Mouse (Mus musculus) lung, postnatal 0 days (tissue): ENCODE measurements around the gene Vwce. TPM values are rescaled to one million over a fixed set of nuclear protein-coding genes. Genes with fewer than 3 reads are reported as not detected.

Experiments used
- ATAC-seq: fragments of 200-750 bp; cut with Nextera tagmentation; 2 replicates; pipeline ENCODE4 v1.8.0; 2017; ENCODE audit warnings: moderate library complexity
- DNase-seq: peaks from one replicate; pipeline ENCODE4 v3.0.0-alpha.2; 2016; ENCODE audit warnings: low spot score
- H3K27ac ChIP-seq: fragments of 300-500 bp; sonication (generic); 2 replicates; pipeline ENCODE4 v1.5.1; 2014; ENCODE audit warnings: antibody characterized with exemption, mild to moderate bottlenecking, low read length, mixed read lengths
- H3K27me3 ChIP-seq: fragments of 300-500 bp; sonication (generic); replicated peaks from 2 replicates; pipeline ENCODE4 v1.6.1; 2014; ENCODE audit warnings: low read length, mixed read lengths; ENCODE audit not compliant: insufficient read depth
- H3K36me3 ChIP-seq: fragments of 300-500 bp; sonication (generic); 2 replicates; pipeline ENCODE4 v1.6.1; 2014; ENCODE audit warnings: low read length, mixed read lengths; ENCODE audit not compliant: insufficient read depth
- H3K4me1 ChIP-seq: fragments of 300-500 bp; sonication (generic); 2 replicates; pipeline ENCODE4 v1.6.1; 2014; ENCODE audit warnings: antibody characterized with exemption, low read depth, low read length, mixed read lengths; ENCODE audit not compliant: insufficient read depth
- H3K4me2 ChIP-seq: fragments of 300-500 bp; sonication (generic); replicated peaks from 2 replicates; pipeline ENCODE4 v1.6.1; 2014; ENCODE audit warnings: low read depth, mild to moderate bottlenecking, low read length, moderate library complexity, mixed read lengths
- H3K4me3 ChIP-seq: fragments of 300-500 bp; sonication (generic); 2 replicates; pipeline ENCODE4 v1.5.1; 2014; ENCODE audit warnings: low read depth, low read length
- H3K9ac ChIP-seq: fragments of 300-500 bp; sonication (generic); replicated peaks from 2 replicates; pipeline ENCODE4 v1.6.1; 2014; ENCODE audit warnings: low read depth, mild to moderate bottlenecking
- H3K9me3 ChIP-seq: fragments of 300-500 bp; sonication (generic); 2 replicates; pipeline ENCODE4 v1.6.1; 2016; ENCODE audit warnings: low read length, mixed read lengths
- CTCF ChIP-seq: IDR thresholded peaks from 2 replicates; pipeline ENCODE4 v1.5.1; 2016; ENCODE audit warnings: antibody characterized with exemption, mild to moderate bottlenecking
- EP300 ChIP-seq: IDR thresholded peaks from 2 replicates; pipeline ENCODE4 v1.6.1; 2016; ENCODE audit warnings: antibody characterized with exemption, mild to moderate bottlenecking, control low read depth
- WGBS: fragments of 180-500 bp; shearing (Covaris S2); extraction: QIAGEN DNeasy Blood & Tissue Kit; methylation state at CpG from one replicate; pipeline ENCODE4 v1.1.7; 2014; 5-methylcytosine and 5-hydroxymethylcytosine counted together
- polyA plus RNA-seq: library from polyadenylated mRNA; unstranded; fragments of >200 nt; fragmentation: Nextera tagmentation; extraction: Ambion mirVana; gene quantifications from 2 replicates; pipeline ENCODE4 v1.2.1, GENCODE M21; 2015

Vwce gene
- polyA plus RNA-seq, 1 experiment from 2014 or later, result not detected

- Histone ChIP-seq H3K4me1 (no peaks in the 10 kb centered on the region), H3K4me2 (no peak overlapping the region), H3K36me3 (no peaks in the 10 kb centered on the region), H3K4me3 (no peak overlapping the region), H3K27me3 (no peaks in the 10 kb centered on the region), H3K27ac (no peak overlapping the region), H3K9ac (no peak overlapping the region), H3K9me3 (no peaks in the 10 kb centered on the region)
- 60% methylated on average over 5 of the region's 5 CpGs for WGBS
- TF ChIP-seq EP300, result no peak
- TF ChIP-seq CTCF, result no peak
- ATAC-seq (no peak), DNase-seq (no peak)
Observed at GRCm38 (mm10) chr19:10661373-10661772, 27.4 kb downstream of the Vwce start.

GRCm38 (mm10) chr19:10661919-10662318 lies 27.9 kb downstream of the Vwce start:
- Histone ChIP-seq H3K27me3 (no peaks in the 10 kb centered on the region), H3K36me3 (no peaks in the 10 kb centered on the region), H3K9ac (no peak overlapping the region), H3K4me3 (no peak overlapping the region), H3K9me3 (no peaks in the 10 kb centered on the region), H3K4me1 (no peaks in the 10 kb centered on the region), H3K4me2 (no peak overlapping the region), H3K27ac (no peak overlapping the region)
- TF ChIP-seq EP300, result no peak
- TF ChIP-seq CTCF, result no peak
- no peak for DNase-seq
- ATAC-seq, result no peak
- WGBS, result 79% methylated on average over 2 of the region's 2 CpGs

GRCm38 (mm10) chr19:10662665-10663064 lies 28.7 kb downstream of the Vwce start:
- H3K4me1 ChIP-seq, result no peaks in the 10 kb centered on the region
- H3K9ac ChIP-seq, result no peak overlapping the region
- no peak overlapping the region for H3K4me3 ChIP-seq
- H3K27me3 ChIP-seq, result no peaks in the 10 kb centered on the region
- H3K9me3 ChIP-seq, result no peaks in the 10 kb centered on the region
- H3K4me2 ChIP-seq, result no peak overlapping the region
- no peak for DNase-seq
- 62% methylated on average over 3 of the region's 3 CpGs for WGBS
- ATAC-seq, result no peak
- H3K36me3 ChIP-seq, result no peaks in the 10 kb centered on the region
- no peak overlapping the region for H3K27ac ChIP-seq
- TF ChIP-seq CTCF, result no peak
- TF ChIP-seq EP300, result no peak

- no peaks in the 10 kb centered on the region for H3K4me1 ChIP-seq
- H3K27ac ChIP-seq, result no peak overlapping the region
- TF ChIP-seq CTCF, result no peak
- TF ChIP-seq EP300, result no peak
- H3K36me3 ChIP-seq, result no peaks in the 10 kb centered on the region
- H3K4me2 ChIP-seq, result no peak overlapping the region
- ATAC-seq, result peak; percentile 55
- no peaks in the 10 kb centered on the region for H3K9me3 ChIP-seq
- 43% methylated on average over 3 of the region's 3 CpGs for WGBS
- DNase-seq, result no peak
- no peaks in the 10 kb centered on the region for H3K27me3 ChIP-seq
- no peak overlapping the region for H3K9ac ChIP-seq
- no peak overlapping the region for H3K4me3 ChIP-seq
Observed at GRCm38 (mm10) chr19:10665093-10665492, 31.1 kb downstream of the Vwce start.

- no peaks in the 10 kb centered on the region for H3K36me3 ChIP-seq
- no peaks in the 10 kb centered on the region for H3K9me3 ChIP-seq
- 6% methylated on average over 2 of the region's 2 CpGs for WGBS
- H3K27me3 ChIP-seq, result no peaks in the 10 kb centered on the region
- ATAC-seq (peak; percentile 38; the same call in 1 of the 2 replicates), DNase-seq (peak; percentile 75)
- no peak overlapping the region for H3K9ac ChIP-seq
- H3K4me2 ChIP-seq, result no peak overlapping the region
- no peak overlapping the region for H3K4me3 ChIP-seq
- no peak overlapping the region for H3K27ac ChIP-seq
- H3K4me1 ChIP-seq, result no peaks in the 10 kb centered on the region
- TF ChIP-seq CTCF, result peak; percentile 87
- no peak for TF ChIP-seq EP300
Observed at GRCm38 (mm10) chr19:10665499-10665898, 31.5 kb downstream of the Vwce start.

GRCm38 (mm10) chr19:10671319-10671718 lies 37.3 kb downstream of the Vwce start:
- no peak overlapping the region for H3K27ac ChIP-seq
- H3K27me3 ChIP-seq, result no peaks in the 10 kb centered on the region
- WGBS, result 78% methylated on average over 4 of the region's 4 CpGs
- H3K36me3 ChIP-seq, result no peaks in the 10 kb centered on the region
- no peak overlapping the region for H3K4me3 ChIP-seq
- H3K4me1 ChIP-seq, result no peaks in the 10 kb centered on the region
- H3K9me3 ChIP-seq, result no peaks in the 10 kb centered on the region
- DNase-seq (no peak), ATAC-seq (no peak)
- TF ChIP-seq EP300 (no peak), CTCF (no peak)
- no peak overlapping the region for H3K4me2 ChIP-seq
- no peak overlapping the region for H3K9ac ChIP-seq

- H3K4me3 ChIP-seq, result no peak overlapping the region
- TF ChIP-seq CTCF, result no peak
- TF ChIP-seq EP300, result no peak
- H3K9me3 ChIP-seq, result no peaks in the 10 kb centered on the region
- H3K27me3 ChIP-seq, result no peaks in the 10 kb centered on the region
- H3K4me1 ChIP-seq, result no peaks in the 10 kb centered on the region
- no peak overlapping the region for H3K27ac ChIP-seq
- no peaks in the 10 kb centered on the region for H3K36me3 ChIP-seq
- WGBS, result 68% methylated on average over 9 of the region's 9 CpGs
- ATAC-seq, result no peak
- DNase-seq, result no peak
- H3K4me2 ChIP-seq, result no peak overlapping the region
- no peak overlapping the region for H3K9ac ChIP-seq
Observed at GRCm38 (mm10) chr19:10671854-10672417, 37.9 kb downstream of the Vwce start.
